Mouse (Mus musculus): Measurements from ENCODE around the gene Pik3r2. TPM values are rescaled to one million over a fixed set of nuclear protein-coding genes. Genes with fewer than 3 reads are reported as not detected.

The Pik3r2 gene
- total RNA-seq, 2 experiments from 2014 or later, result 19.7 to 21.4 TPM

GRCm38 (mm10) chr8:70757523-70758307 lies 18.8 kb downstream of the Pik3r2 start:
- DNase-seq, result peak in 1 of 2 experiments; percentile 6

- peak in 1 of 2 experiments; percentile 4 for DNase-seq
Measured at GRCm38 (mm10) chr8:70756476-70757040, 20.0 kb downstream of the Pik3r2 start.

- peak; percentile 9 to 13 for DNase-seq
Measured at GRCm38 (mm10) chr8:70755661-70756475, 20.6 kb downstream of the Pik3r2 start.

- peak in 1 of 2 experiments; percentile 13 for DNase-seq
Measured at GRCm38 (mm10) chr8:70754871-70755660, 21.4 kb downstream of the Pik3r2 start.

- peak; percentile 97 to 99 for DNase-seq
Measured at GRCm38 (mm10) chr8:70754043-70754870, 22.3 kb downstream of the Pik3r2 start, which contains the start of gene Rab3a. Rab3a (plus strand) TSS chr8:70754679.

GRCm38 (mm10) chr8:70753151-70753550 lies 23.4 kb downstream of the Pik3r2 start:
- DNase-seq, result peak; percentile 95 to 97

GRCm38 (mm10) chr8:70752000-70752764 lies 24.3 kb downstream of the Pik3r2 start:
- DNase-seq, result peak; percentile 91 to 94

GRCm38 (mm10) chr8:70750128-70750680 lies 26.3 kb downstream of the Pik3r2 start:
- DNase-seq, result peak; percentile 53 to 67

- peak in 1 of 2 experiments; percentile 4 for DNase-seq
Measured at GRCm38 (mm10) chr8:70749097-70749674, 27.3 kb downstream of the Pik3r2 start.

GRCm38 (mm10) chr8:70748246-70749096 lies 28.0 kb downstream of the Pik3r2 start:
- DNase-seq, result no peak

GRCm38 (mm10) chr8:70747211-70747890 lies 29.2 kb downstream of the Pik3r2 start:
- DNase-seq, result no peak

- no peak for DNase-seq
Measured at GRCm38 (mm10) chr8:70746676-70747075, 29.8 kb downstream of the Pik3r2 start.

- no peak for DNase-seq
Measured at GRCm38 (mm10) chr8:70745691-70746220, 30.8 kb downstream of the Pik3r2 start.

- DNase-seq, result peak in 1 of 2 experiments; percentile 20
Measured at GRCm38 (mm10) chr8:70744806-70745205, 31.7 kb downstream of the Pik3r2 start.

- peak; percentile 85 to 91 for DNase-seq
Measured at GRCm38 (mm10) chr8:70743656-70744590, 32.6 kb downstream of the Pik3r2 start.

- peak; percentile 53 to 65 for DNase-seq
Measured at GRCm38 (mm10) chr8:70742981-70743655, 33.4 kb downstream of the Pik3r2 start.
